Mouse (Mus musculus): ENCODE data around the gene Pigyl.

GRCm38 (mm10) chr9:22134988-22135643 lies 21.5 kb upstream of the Pigyl start:
- TF ChIP-seq CTCF (IDR thresholded peaks at IDR 0.05; ENCODE audit: borderline replicate concordance, insufficient read depth, low read length) = no peak
- TF ChIP-seq POLR2A (IDR thresholded peaks at IDR 0.05; ENCODE audit: low read depth, low read length) = no peak
